Mouse (Mus musculus) hindbrain, postnatal 0 days (tissue): Measurements from ENCODE around the gene Mmp2. TPM values are rescaled to one million over a fixed set of nuclear protein-coding genes. Genes with fewer than 3 reads are reported as not detected.

ENCODE experiments used
- ATAC-seq: fragments of 200-750 bp; cut with Nextera tagmentation; 2 replicates; pipeline ENCODE4 v1.8.0; 2017; ENCODE audit warnings: mild to moderate bottlenecking, moderate TSS enrichment, moderate library complexity
- DNase-seq: peaks from one replicate; pipeline ENCODE4 v3.0.0-alpha.2; 2015; ENCODE audit warnings: low spot score
- H3K27ac ChIP-seq: fragments of 300-500 bp; sonication (generic); 2 replicates; pipeline ENCODE4 v1.5.1; 2014; ENCODE audit warnings: mild to moderate bottlenecking
- H3K27me3 ChIP-seq: fragments of 300-500 bp; sonication (generic); 2 replicates; pipeline ENCODE4 v1.6.1; 2014; ENCODE audit warnings: low read length, mixed read lengths; ENCODE audit not compliant: insufficient read depth
- H3K36me3 ChIP-seq: fragments of 300-500 bp; sonication (generic); 2 replicates; pipeline ENCODE4 v1.6.1; 2014; ENCODE audit warnings: low read length, mixed read lengths; ENCODE audit not compliant: insufficient read depth
- H3K4me1 ChIP-seq: fragments of 300-500 bp; sonication (generic); 2 replicates; pipeline ENCODE4 v1.6.1; 2014; ENCODE audit warnings: antibody characterized with exemption, low read length, mixed read lengths; ENCODE audit not compliant: insufficient read depth
- H3K4me2 ChIP-seq: fragments of 300-500 bp; sonication (generic); 2 replicates; pipeline ENCODE4 v1.6.1; 2014; ENCODE audit warnings: low read depth, mild to moderate bottlenecking, low read length, moderate library complexity, mixed read lengths
- H3K4me3 ChIP-seq: fragments of 300-500 bp; sonication (generic); 2 replicates; pipeline ENCODE4 v1.5.1; 2014; ENCODE audit warnings: low read length
- H3K9ac ChIP-seq: fragments of 300-500 bp; sonication (generic); replicated peaks from 2 replicates; pipeline ENCODE4 v1.6.1; 2014; ENCODE audit warnings: mild to moderate bottlenecking, low read length, moderate library complexity, mixed read lengths
- H3K9me3 ChIP-seq: fragments of 300-500 bp; sonication (generic); 2 replicates; pipeline ENCODE4 v1.6.1; 2016; ENCODE audit warnings: low read length, mixed read lengths
- CTCF ChIP-seq: IDR thresholded peaks from 2 replicates; pipeline ENCODE4 v1.5.1; 2016; ENCODE audit warnings: antibody characterized with exemption, control low read depth, low read depth
- WGBS: fragments of 180-500 bp; shearing (Covaris S2); extraction: QIAGEN DNeasy Blood & Tissue Kit; methylation state at CpG from one replicate; pipeline ENCODE4 v1.1.7; 2014; 5-methylcytosine and 5-hydroxymethylcytosine counted together
- polyA plus RNA-seq: library from polyadenylated mRNA; unstranded; fragments of >200 nt; fragmentation: Nextera tagmentation; extraction: Ambion mirVana; gene quantifications from 2 replicates; pipeline ENCODE4 v1.2.1, GENCODE M21; 2015
- total RNA-seq: library from RNA; depleted of rRNA; stranded (reverse); fragments of >200 nt; gene quantifications from 2 replicates; pipeline ENCODE4 v1.2.3, GENCODE M21; 2014

The Mmp2 gene
- total and polyA plus RNA-seq, 2 experiments from 2014 or later = 16.1 to 16.9 TPM

DNA sequence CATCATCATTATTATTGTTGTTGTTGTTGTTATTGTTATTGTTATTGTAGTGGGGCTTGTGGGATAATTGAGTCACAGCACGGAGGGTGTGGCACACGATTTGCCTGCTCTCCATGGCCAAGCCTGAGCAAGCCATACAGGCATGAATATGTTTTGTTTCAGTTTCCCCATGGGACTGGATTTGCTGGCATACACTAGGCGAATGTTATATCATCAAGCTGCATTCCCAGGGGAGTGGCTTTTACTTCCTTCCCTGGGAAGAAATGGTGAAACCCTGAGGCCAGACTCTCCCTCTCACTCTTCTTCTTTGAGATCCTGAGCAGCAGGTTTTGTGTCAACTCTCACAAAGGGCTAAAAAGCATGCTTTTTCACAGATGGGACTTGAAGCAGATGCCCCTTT, 11.5 kb downstream of the Mmp2 start:
- Histone ChIP-seq H3K4me2 (no peak overlapping the region), H3K27me3 (no peaks in the 10 kb centered on the region), H3K9ac (no peak overlapping the region), H3K4me3 (no peak overlapping the region), H3K4me1 (no peaks in the 10 kb centered on the region), H3K27ac (no peak overlapping the region), H3K36me3 (no peaks in the 10 kb centered on the region), H3K9me3 (no peaks in the 10 kb centered on the region)
- ATAC-seq (no peak), DNase-seq (no peak)
- 79% methylated on average over 3 of the region's 3 CpGs for WGBS
- no peak for TF ChIP-seq CTCF

DNA sequence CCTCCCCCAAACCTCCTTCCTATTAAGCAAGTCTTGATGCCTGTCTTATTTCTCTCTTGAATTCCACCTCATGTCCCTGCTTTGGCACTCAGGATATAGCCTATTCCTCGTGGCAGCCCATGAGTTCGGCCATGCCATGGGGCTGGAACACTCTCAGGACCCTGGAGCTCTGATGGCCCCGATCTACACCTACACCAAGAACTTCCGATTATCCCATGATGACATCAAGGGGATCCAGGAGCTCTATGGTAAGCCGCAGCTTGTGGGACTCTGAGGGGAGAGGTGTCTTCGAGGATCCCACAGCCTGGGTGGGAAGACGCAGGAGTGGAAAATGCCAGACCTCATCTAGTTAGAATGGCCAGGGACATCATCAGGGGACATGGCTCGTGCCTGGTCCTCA, 12.1 kb downstream of the Mmp2 start:
- Histone ChIP-seq H3K27me3 (no peaks in the 10 kb centered on the region), H3K4me3 (no peak overlapping the region), H3K27ac (no peak overlapping the region), H3K9ac (no peak overlapping the region), H3K36me3 (no peaks in the 10 kb centered on the region), H3K4me1 (no peaks in the 10 kb centered on the region), H3K4me2 (no peak overlapping the region), H3K9me3 (no peaks in the 10 kb centered on the region)
- ATAC-seq (no peak), DNase-seq (no peak)
- TF ChIP-seq CTCF = no peak
- 90% methylated on average over 8 of the region's 8 CpGs for WGBS

DNA sequence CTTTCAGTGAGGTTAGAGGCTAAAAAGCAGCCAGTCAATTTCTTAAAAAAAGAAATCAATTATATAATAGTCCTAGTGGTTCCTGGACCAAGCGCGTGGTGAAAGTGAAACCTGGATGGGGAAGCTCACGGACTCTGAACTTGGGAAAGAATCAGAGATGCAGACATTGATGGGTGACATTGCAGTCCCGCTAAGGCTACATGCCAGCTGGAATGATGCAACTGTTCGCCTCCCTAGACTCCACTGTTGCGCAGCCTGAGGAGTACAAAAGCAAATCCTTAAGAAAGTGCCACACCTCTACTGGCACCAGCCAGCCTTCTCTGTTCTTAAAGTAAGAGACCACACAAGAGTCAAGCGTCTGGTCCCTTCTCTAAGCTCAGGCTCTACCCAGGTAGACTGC, 12.8 kb downstream of the Mmp2 start:
- H3K27me3 ChIP-seq = no peaks in the 10 kb centered on the region
- no peak overlapping the region for H3K4me2 ChIP-seq
- no peak overlapping the region for H3K9ac ChIP-seq
- H3K27ac ChIP-seq = no peak overlapping the region
- 88% methylated on average over 7 of the region's 7 CpGs for WGBS
- no peaks in the 10 kb centered on the region for H3K36me3 ChIP-seq
- no peak overlapping the region for H3K4me3 ChIP-seq
- DNase-seq = no peak
- ATAC-seq = no peak
- no peak for TF ChIP-seq CTCF
- no peaks in the 10 kb centered on the region for H3K9me3 ChIP-seq
- no peaks in the 10 kb centered on the region for H3K4me1 ChIP-seq

DNA sequence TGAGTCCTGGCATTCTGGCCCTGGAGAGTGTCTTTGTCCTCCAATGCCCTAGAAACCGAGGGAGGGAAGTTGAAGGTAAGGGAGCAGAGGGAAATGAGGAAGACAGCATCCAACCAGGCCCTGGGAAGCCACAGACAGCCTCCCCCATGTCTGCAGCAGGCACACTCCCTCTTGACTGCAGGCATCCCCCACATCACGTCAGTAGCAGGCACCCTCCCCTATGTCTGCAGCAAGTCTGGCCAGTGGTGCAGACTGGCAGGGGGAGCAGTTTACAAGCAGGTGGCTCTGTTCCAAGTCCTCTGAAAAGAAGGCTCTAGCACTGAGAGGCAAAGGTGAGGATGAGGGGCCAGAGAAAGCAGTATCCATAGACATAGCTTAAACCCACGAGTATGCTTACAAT, 19.6 kb downstream of the Mmp2 start:
- no peaks in the 10 kb centered on the region for H3K9me3 ChIP-seq
- peak; percentile 47 for DNase-seq
- TF ChIP-seq CTCF = no peak
- 15% methylated on average over 3 of the region's 3 CpGs for WGBS
- no peak overlapping the region for H3K4me3 ChIP-seq
- H3K4me1 ChIP-seq = peaks cover 23% of the 10 kb centered on the region
- no peak overlapping the region for H3K27ac ChIP-seq
- 0 out of 2 replicates have a peak overlapping the region, but pooled peaks have one; percentile 21 for H3K4me2 ChIP-seq
- no peaks in the 10 kb centered on the region for H3K36me3 ChIP-seq
- ATAC-seq = no peak
- no peaks in the 10 kb centered on the region; the same call in 1 of the 2 replicates for H3K27me3 ChIP-seq
- 0 out of 2 replicates have a peak overlapping the region, but pooled peaks have one; percentile 19 for H3K9ac ChIP-seq

DNA sequence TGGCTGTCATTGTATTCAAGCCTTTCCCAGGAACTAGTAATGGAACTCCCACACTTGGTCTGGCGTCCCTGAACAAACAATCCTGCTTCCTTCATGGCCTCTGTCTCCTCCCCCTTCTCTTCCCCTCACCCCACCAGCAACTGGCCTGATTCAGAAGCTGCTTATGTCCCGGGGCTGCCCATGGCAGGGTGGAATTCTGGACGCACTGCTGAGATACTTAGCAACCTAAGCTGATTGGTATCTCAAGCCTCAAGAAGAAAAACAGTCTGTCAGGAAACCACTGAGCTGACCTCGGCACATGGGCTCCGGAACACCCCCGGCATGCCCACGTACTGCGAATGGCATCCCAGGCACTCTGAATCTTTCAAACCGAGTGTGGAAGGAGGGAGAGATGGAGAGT, 20.2 kb downstream of the Mmp2 start:
- DNase-seq (no peak), ATAC-seq (0 out of 2 replicates have a peak, but pooled peaks have one; percentile 46)
- TF ChIP-seq CTCF = no peak
- no peaks in the 10 kb centered on the region for H3K9me3 ChIP-seq
- no peak overlapping the region for H3K27ac ChIP-seq
- H3K9ac ChIP-seq = 0 out of 2 replicates have a peak overlapping the region, but pooled peaks have one; percentile 19
- peaks cover 23% of the 10 kb centered on the region for H3K4me1 ChIP-seq
- no peaks in the 10 kb centered on the region; the same call in 1 of the 2 replicates for H3K27me3 ChIP-seq
- H3K4me3 ChIP-seq = no peak overlapping the region
- H3K36me3 ChIP-seq = no peaks in the 10 kb centered on the region
- WGBS = 24% methylated on average over 9 of the region's 9 CpGs
- H3K4me2 ChIP-seq = 0 out of 2 replicates have a peak overlapping the region, but pooled peaks have one; percentile 21

DNA sequence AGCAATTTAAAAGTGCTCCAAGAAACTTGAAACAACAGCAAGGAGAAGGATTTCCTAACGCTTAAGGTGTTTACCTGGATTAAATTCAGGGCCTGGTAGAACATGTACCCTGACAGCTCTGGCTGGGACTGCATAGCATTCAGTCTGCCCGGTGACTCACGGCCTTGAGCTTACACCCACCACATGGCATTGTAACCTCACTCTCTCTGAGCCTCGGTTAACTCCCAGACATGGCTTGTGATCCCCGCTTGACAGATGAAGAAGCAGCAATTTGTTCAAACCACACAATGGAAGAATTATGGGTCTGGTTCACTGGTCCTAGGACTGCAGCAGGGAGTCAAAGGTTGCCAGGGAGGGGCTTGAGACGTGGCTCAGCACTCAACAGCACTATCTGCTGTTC, 22.2 kb downstream of the Mmp2 start:
- H3K4me3 ChIP-seq = no peak overlapping the region
- H3K27ac ChIP-seq = no peak overlapping the region
- H3K9ac ChIP-seq = no peak overlapping the region
- H3K9me3 ChIP-seq = no peaks in the 10 kb centered on the region
- peaks cover 25% of the 10 kb centered on the region for H3K4me1 ChIP-seq
- H3K4me2 ChIP-seq = no peak overlapping the region
- no peak for ATAC-seq
- no peak for DNase-seq
- no peaks in the 10 kb centered on the region for H3K36me3 ChIP-seq
- WGBS = 58% methylated on average over 6 of the region's 6 CpGs
- H3K27me3 ChIP-seq = no peaks in the 10 kb centered on the region; the same call in 1 of the 2 replicates
- no peak for TF ChIP-seq CTCF

DNA sequence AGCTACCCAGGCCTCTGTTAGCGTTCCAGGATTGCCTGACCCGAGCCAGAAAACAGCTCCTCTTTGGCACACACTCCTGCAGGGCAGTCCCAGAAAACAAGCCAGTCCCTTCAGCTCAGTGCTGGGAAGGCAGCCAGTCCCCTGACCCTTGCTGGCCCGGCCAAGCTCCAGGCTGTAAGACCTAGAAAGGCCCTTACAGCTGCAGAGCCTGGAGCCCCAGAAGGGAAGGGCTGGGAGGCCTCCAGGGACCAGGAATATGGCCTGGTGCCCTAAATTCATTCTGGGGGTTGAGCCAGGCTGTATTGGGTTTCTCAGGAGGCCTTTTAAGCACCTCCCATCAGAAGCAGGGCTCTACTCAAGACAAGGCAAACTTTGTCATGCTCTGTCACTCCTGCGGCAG, 23.1 kb downstream of the Mmp2 start:
- ATAC-seq = peak; percentile 94
- peak; percentile 84 for DNase-seq
- peak overlapping the region; percentile 29 for H3K27ac ChIP-seq
- H3K36me3 ChIP-seq = no peaks in the 10 kb centered on the region
- H3K4me3 ChIP-seq = no peak overlapping the region
- H3K9ac ChIP-seq = no peak overlapping the region
- no peak for TF ChIP-seq CTCF
- H3K9me3 ChIP-seq = no peaks in the 10 kb centered on the region
- H3K4me1 ChIP-seq = peaks cover 25% of the 10 kb centered on the region
- no peaks in the 10 kb centered on the region; the same call in none of the 2 replicates for H3K27me3 ChIP-seq
- 30% methylated on average over 4 of the region's 4 CpGs for WGBS
- no peak overlapping the region for H3K4me2 ChIP-seq
